Mouse (Mus musculus): ENCODE data around the gene Pkhd1.

- TF ChIP-seq TCF12 (IDR thresholded peaks at IDR 0.05; ENCODE audit: insufficient read depth, poor library complexity, severe bottlenecking) (no peak), POLR2A (IDR thresholded peaks at IDR 0.05; ENCODE audit: insufficient read length, low read depth) (no peak), MYOD1 (IDR thresholded peaks at IDR 0.05; ENCODE audit: control insufficient read depth in 1 of 3, insufficient read length in 2 of 3, low read depth in 2 of 3) (no peak), USF1 (IDR thresholded peaks at IDR 0.05; ENCODE audit: low read depth) (no peak), REST (IDR thresholded peaks at IDR 0.05; ENCODE audit: insufficient read depth, insufficient read length) (no peak), E2F4 (IDR thresholded peaks at IDR 0.05; ENCODE audit: insufficient read depth) (no peak), POLR2AphosphoS2 (IDR thresholded peaks at IDR 0.05; ENCODE audit: insufficient read length, low read depth) (no peak), MYOG (IDR thresholded peaks at IDR 0.05; ENCODE audit: control insufficient read depth in 1 of 3, insufficient read depth in 1 of 3, insufficient read length in 2 of 3, low read depth in 2 of 3) (no peak), CEBPB (IDR thresholded peaks at IDR 0.05; ENCODE audit: insufficient read depth, poor library complexity, severe bottlenecking) (no peak), MAX (IDR thresholded peaks at IDR 0.05; ENCODE audit: low read depth) (no peak), TCF3 (IDR thresholded peaks at IDR 0.05; ENCODE audit: insufficient read length, low read depth) (no peak)
Measured at GRCm38 (mm10) chr1:20478266-20478659, 139.6 kb downstream of the Pkhd1 start.
